Mouse (Mus musculus): ENCODE results near the gene Pbx1.

DNA sequence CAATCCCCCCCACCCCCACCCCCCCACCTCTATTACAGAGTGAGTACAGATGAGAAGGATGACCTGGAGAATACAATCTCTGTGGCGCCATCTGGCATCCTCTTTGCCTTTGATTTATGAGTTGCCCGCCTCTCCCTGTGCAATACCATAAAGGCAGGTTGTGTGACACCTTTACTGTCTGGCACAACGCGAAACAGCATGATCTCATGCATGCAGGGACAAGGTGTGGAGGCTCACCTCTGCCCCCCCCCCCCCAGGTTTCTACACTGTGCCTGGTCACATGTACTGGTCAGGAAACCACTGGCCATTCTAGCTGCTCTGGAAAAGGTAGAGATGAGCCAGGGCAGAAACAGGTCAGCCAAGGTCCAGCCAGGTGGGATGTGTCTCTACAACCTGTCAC lies 293.4 kb downstream of the Pbx1 start:
- TF ChIP-seq CTCF (IDR thresholded peaks at IDR 0.05; ENCODE audit: control insufficient read depth, insufficient read depth, insufficient replicate concordance, low read depth, low read length) (no peak), POLR2A (IDR thresholded peaks at IDR 0.05; ENCODE audit: control insufficient read depth, low read depth, low read length) (no peak)
